Mouse (Mus musculus) G1E (cell line): Measurements from ENCODE around the gene Gm17535.
"Not testable (repeated sequence)": the region's sequence is repeated elsewhere in the genome, so short reads cannot be mapped to it uniquely, and the experiment has no call there.

ENCODE experiments used
- CTCF ChIP-seq: IDR thresholded peaks from 2 replicates; pipeline ENCODE4 v1.5.1; 2012; ENCODE audit warnings: low read depth, low read length, inconsistent platforms, mixed read lengths
- GATA1 ChIP-seq: IDR thresholded peaks from 2 replicates; pipeline ENCODE4 v1.6.1; 2012; ENCODE audit warnings: borderline replicate concordance, low read length, inconsistent platforms, mixed read lengths
- TAL1 ChIP-seq: conservative IDR thresholded peaks from 2 replicates; pipeline ENCODE4 v1.6.1; 2012; ENCODE audit warnings: low read depth, low read length, inconsistent platforms, mixed read lengths

DNA sequence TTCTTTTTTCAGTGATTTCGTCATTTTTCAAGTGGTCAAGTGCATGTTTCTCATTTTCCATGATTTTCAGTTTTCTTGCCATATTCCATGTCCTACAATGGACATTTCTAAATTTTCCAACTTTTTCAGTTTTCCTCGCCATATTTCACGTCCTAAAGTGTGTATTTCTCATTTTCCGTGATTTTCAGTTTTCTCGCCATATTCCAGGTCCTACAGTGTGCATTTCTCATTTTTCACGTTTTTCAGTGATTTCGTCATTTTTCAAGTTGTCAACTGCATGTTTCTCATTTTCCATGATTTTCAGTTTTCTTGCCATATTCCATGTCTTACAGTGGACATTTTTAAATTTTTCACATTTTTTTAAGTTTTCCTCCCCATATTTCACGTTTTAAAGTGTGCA lies 27.8 kb upstream of the Gm17535 start:
- TF ChIP-seq CTCF, GATA1, TAL1: not testable (repeated sequence)
